Mouse (Mus musculus) forebrain, embryonic 15.5 days (tissue): Measurements from ENCODE around the gene Rfc5. TPM values are rescaled to one million over a fixed set of nuclear protein-coding genes. Genes with fewer than 3 reads are reported as not detected.

ENCODE experiments used
- ATAC-seq: fragments of 200-750 bp; cut with Nextera tagmentation; replicated peaks from 2 replicates; pipeline ENCODE4 v1.8.0; 2017; ENCODE audit warnings: mild to moderate bottlenecking, moderate TSS enrichment, moderate library complexity
- H3K27ac ChIP-seq: fragments of 300-500 bp; sonication (generic); replicated peaks from 2 replicates; pipeline ENCODE4 v1.5.1; 2015; ENCODE audit warnings: mild to moderate bottlenecking, inconsistent platforms
- H3K27me3 ChIP-seq: fragments of 300-500 bp; sonication (generic); 2 replicates; pipeline ENCODE4 v1.6.1; 2015; ENCODE audit warnings: inconsistent platforms
- H3K36me3 ChIP-seq: fragments of 300-500 bp; sonication (generic); 2 replicates; pipeline ENCODE4 v1.6.1; 2015; ENCODE audit warnings: mild to moderate bottlenecking, inconsistent platforms
- H3K4me1 ChIP-seq: fragments of 300-500 bp; sonication (generic); 2 replicates; pipeline ENCODE4 v1.6.1; 2015; ENCODE audit warnings: inconsistent platforms
- H3K4me2 ChIP-seq: fragments of 300-500 bp; sonication (generic); replicated peaks from 2 replicates; pipeline ENCODE4 v1.6.1; 2015; ENCODE audit warnings: mild to moderate bottlenecking, inconsistent platforms
- H3K4me3 ChIP-seq: fragments of 300-500 bp; sonication (generic); 2 replicates; pipeline ENCODE4 v1.5.1; 2015; ENCODE audit warnings: mild to moderate bottlenecking, inconsistent platforms
- H3K9ac ChIP-seq: fragments of 300-500 bp; sonication (generic); replicated peaks from 2 replicates; pipeline ENCODE4 v1.6.1; 2015; ENCODE audit warnings: mild to moderate bottlenecking, inconsistent platforms
- H3K9me3 ChIP-seq: fragments of 300-500 bp; sonication (generic); 2 replicates; pipeline ENCODE4 v1.6.1; 2016; ENCODE audit warnings: inconsistent platforms
- WGBS: fragments of 180-500 bp; shearing (Covaris S2); methylation state at CpG from one replicate; pipeline ENCODE4 v1.1.7; 2015; ENCODE audit warnings: mixed read lengths; 5-methylcytosine and 5-hydroxymethylcytosine counted together
- polyA plus RNA-seq: library from polyadenylated mRNA; unstranded; fragments of >200 nt; fragmentation: Nextera tagmentation; extraction: Ambion mirVana; gene quantifications from 2 replicates; pipeline ENCODE4 v1.2.1, GENCODE M21; 2015

Gene Rfc5
- polyA plus RNA-seq, 1 experiment from 2014 or later: 59.3 TPM

- H3K4me1 ChIP-seq: no peaks in the 10 kb centered on the region
- ATAC-seq: no peak
- no peak overlapping the region for H3K27ac ChIP-seq
- H3K27me3 ChIP-seq: no peaks in the 10 kb centered on the region
- H3K36me3 ChIP-seq: no peaks in the 10 kb centered on the region
- no peaks in the 10 kb centered on the region for H3K9me3 ChIP-seq
- no peak overlapping the region for H3K4me3 ChIP-seq
- no peak overlapping the region for H3K9ac ChIP-seq
- WGBS: 87% methylated on average over 6 of the region's 6 CpGs
- H3K4me2 ChIP-seq: no peak overlapping the region
Measured at GRCm38 (mm10) chr5:117340081-117340480, 48.8 kb downstream of the Rfc5 start.

DNA sequence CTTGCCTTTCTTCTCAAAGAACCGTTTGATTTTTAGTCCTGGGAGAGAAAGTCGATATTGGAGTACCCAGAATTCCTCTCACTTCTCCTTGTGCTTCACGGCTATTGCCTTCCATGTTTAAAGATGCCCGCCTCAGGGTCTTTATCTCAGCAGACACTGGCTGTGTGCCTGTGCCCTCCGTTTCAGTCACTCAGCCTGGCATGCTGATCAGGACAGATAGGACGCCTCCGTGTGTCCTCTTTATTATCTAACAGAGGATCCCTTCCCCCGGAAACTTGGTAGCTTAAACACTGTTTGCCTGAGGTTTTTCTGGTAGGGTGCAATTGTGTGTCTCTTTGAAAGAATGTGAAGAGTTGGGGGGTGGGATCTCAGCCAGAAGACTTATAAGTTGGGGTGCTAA, 50.3 kb downstream of the Rfc5 start:
- Histone ChIP-seq H3K27me3 (no peaks in the 10 kb centered on the region), H3K9ac (no peak overlapping the region), H3K9me3 (no peaks in the 10 kb centered on the region), H3K36me3 (no peaks in the 10 kb centered on the region), H3K4me3 (no peak overlapping the region), H3K4me1 (no peaks in the 10 kb centered on the region), H3K27ac (no peak overlapping the region), H3K4me2 (no peak overlapping the region)
- no peak for ATAC-seq
- WGBS: 85% methylated on average over 8 of the region's 8 CpGs

GRCm38 (mm10) chr5:117337999-117338398, 50.8 kb downstream of the Rfc5 start:
- Histone ChIP-seq H3K36me3 (no peaks in the 10 kb centered on the region), H3K4me2 (no peak overlapping the region), H3K27me3 (no peaks in the 10 kb centered on the region), H3K9me3 (no peaks in the 10 kb centered on the region), H3K9ac (no peak overlapping the region), H3K4me3 (no peak overlapping the region), H3K27ac (no peak overlapping the region), H3K4me1 (no peaks in the 10 kb centered on the region)
- ATAC-seq: no peak
- 87% methylated on average over 10 of the region's 10 CpGs for WGBS

DNA sequence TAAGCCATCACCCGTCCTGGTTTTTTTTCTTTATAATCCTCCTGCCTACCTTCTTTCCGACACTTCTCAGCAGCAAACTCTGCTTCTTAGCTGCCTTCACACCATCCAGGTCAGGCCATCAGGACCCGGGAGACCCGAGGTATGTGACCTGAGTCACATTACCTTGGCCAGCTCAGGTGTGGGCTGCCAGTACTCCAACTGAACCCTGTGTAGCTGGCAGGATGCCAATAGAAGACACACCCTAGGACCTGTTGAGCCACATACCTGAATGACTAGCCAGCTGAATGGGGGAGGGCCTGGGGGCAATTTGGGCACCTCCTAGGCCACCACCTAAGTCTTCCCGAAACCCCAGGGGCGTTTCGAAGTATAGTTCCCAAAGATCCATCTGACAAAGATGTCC, 58.4 kb downstream of the Rfc5 start:
- no peaks in the 10 kb centered on the region for H3K27me3 ChIP-seq
- H3K9me3 ChIP-seq: no peaks in the 10 kb centered on the region
- no peak overlapping the region for H3K4me3 ChIP-seq
- WGBS: 88% methylated on average over 7 of the region's 7 CpGs
- H3K4me2 ChIP-seq: no peak overlapping the region
- H3K36me3 ChIP-seq: no peaks in the 10 kb centered on the region
- H3K4me1 ChIP-seq: no peaks in the 10 kb centered on the region
- H3K27ac ChIP-seq: no peak overlapping the region
- H3K9ac ChIP-seq: no peak overlapping the region
- ATAC-seq: no peak

Other genes starting within 250 kb of the Rfc5 start
- gene Pebp1, start 101.4 kb downstream of the Rfc5 start, polyA plus RNA-seq: 1,178 and 1,180 TPM in 2 replicates
- gene Vsig10, start 70.0 kb downstream of the Rfc5 start, polyA plus RNA-seq: 1.4 and 1.7 TPM in 2 replicates
- 196 and 213 TPM in 2 replicates for gene Wsb2, start 31.7 kb downstream of the Rfc5 start, polyA plus RNA-seq
- gene Ksr2, start 25.0 kb upstream of the Rfc5 start, polyA plus RNA-seq: 4.5 and 5.5 TPM in 2 replicates